In genomic region chr5:71227615-71228014, GRCm38 (mm10) we compare ENCODE assay signal across 31 mouse cellular contexts.
"Had no signal": no experiment of that assay in that cellular context is flagged by ENCODE, and none has a peak within 500 bp of the region (broad histone marks: within the 10 kb centered on the region; RNA-seq: fewer than 3 reads in every experiment).

No protein-coding gene starts in this region.

- H3K9me3 ChIP-seq: limb, embryonic 10.5 days; limb, embryonic 12.5 days; limb, embryonic 13.5 days; limb, embryonic 15.5 days; liver, embryonic 12.5 days; liver, embryonic 13.5 days; liver, embryonic 15.5 days; lung, embryonic 15.5 days; megakaryocyte, embryonic 14.5 days; midbrain, embryonic 10.5 days; midbrain, embryonic 12.5 days; midbrain, embryonic 13.5 days; midbrain, embryonic 15.5 days had no signal

- DNase-seq: left cerebral cortex, postnatal 4 days; liver; liver, embryonic 13.5 days; liver, postnatal 0 days; lung, adult 18-20 months; lung, adult 2 months; lung, embryonic 14.5 days; lung, postnatal 10 days; lung, postnatal 14 days; lung, postnatal 36 days; lung, postnatal 4 days; midbrain, embryonic 14.5 days had no signal

- H3K36me3 ChIP-seq: limb, embryonic 10.5 days; limb, embryonic 12.5 days; limb, embryonic 13.5 days; limb, embryonic 15.5 days; liver, embryonic 12.5 days; liver, embryonic 13.5 days; liver, embryonic 15.5 days; lung, embryonic 15.5 days; midbrain, embryonic 10.5 days; midbrain, embryonic 12.5 days; midbrain, embryonic 13.5 days; midbrain, embryonic 15.5 days had no signal

- H3K27me3 ChIP-seq: limb, embryonic 12.5 days; limb, embryonic 13.5 days; limb, embryonic 15.5 days; liver, embryonic 12.5 days; liver, embryonic 13.5 days; liver, embryonic 15.5 days; lung, embryonic 15.5 days; megakaryocyte, embryonic 14.5 days; midbrain, embryonic 12.5 days; midbrain, embryonic 13.5 days; midbrain, embryonic 15.5 days had no signal

- ATAC-seq: liver, embryonic 12.5 days; liver, postnatal 0 days; lung, postnatal 0 days; midbrain, embryonic 13.5 days; midbrain, embryonic 15.5 days; midbrain, embryonic 16.5 days had no signal

- H3K4me3 ChIP-seq: limb, embryonic 10.5 days; limb, embryonic 12.5 days; limb, embryonic 13.5 days; limb, embryonic 15.5 days; liver, embryonic 12.5 days; liver, embryonic 13.5 days; liver, embryonic 15.5 days; lung, embryonic 15.5 days; megakaryocyte, embryonic 14.5 days; midbrain, embryonic 10.5 days; midbrain, embryonic 12.5 days; midbrain, embryonic 13.5 days; midbrain, embryonic 15.5 days; myocyte had no signal

- H3K27ac ChIP-seq: limb, embryonic 10.5 days; limb, embryonic 12.5 days; limb, embryonic 13.5 days; limb, embryonic 15.5 days; liver, embryonic 12.5 days; liver, embryonic 13.5 days; liver, embryonic 14.5 days; liver, embryonic 15.5 days; lung, embryonic 15.5 days; macrophage; midbrain, embryonic 10.5 days; midbrain, embryonic 12.5 days; midbrain, embryonic 13.5 days; midbrain, embryonic 15.5 days had no signal

- H3K4me2 ChIP-seq: limb, embryonic 12.5 days; limb, embryonic 13.5 days; limb, embryonic 15.5 days; liver, embryonic 11.5 days; liver, embryonic 12.5 days; liver, embryonic 13.5 days; liver, embryonic 15.5 days; lung, embryonic 14.5 days; lung, embryonic 15.5 days; midbrain, embryonic 11.5 days; midbrain, embryonic 12.5 days; midbrain, embryonic 13.5 days; midbrain, embryonic 15.5 days had no signal

- H3K4me1 ChIP-seq: limb, embryonic 10.5 days; limb, embryonic 12.5 days; limb, embryonic 13.5 days; limb, embryonic 15.5 days; liver, embryonic 12.5 days; liver, embryonic 13.5 days; liver, embryonic 15.5 days; lung, embryonic 15.5 days; megakaryocyte, embryonic 14.5 days; midbrain, embryonic 10.5 days; midbrain, embryonic 12.5 days; midbrain, embryonic 13.5 days; midbrain, embryonic 15.5 days had no signal

- H3K9ac ChIP-seq: limb, embryonic 12.5 days; limb, embryonic 13.5 days; limb, embryonic 15.5 days; liver, embryonic 12.5 days; liver, embryonic 13.5 days; liver, embryonic 14.5 days; liver, embryonic 15.5 days; liver, postnatal 0 days; lung, embryonic 14.5 days; lung, embryonic 15.5 days; midbrain, embryonic 12.5 days; midbrain, embryonic 13.5 days; midbrain, embryonic 15.5 days had no signal
